Mouse (Mus musculus) megakaryocyte, embryonic 14.5 days (primary cell): Measurements from ENCODE around the gene Hsdl2.

Source experiments
- FLI1 ChIP-seq: IDR thresholded peaks from 2 replicates; pipeline ENCODE4 v1.6.1; 2012; ENCODE audit warnings: low read length, inconsistent platforms, mixed read lengths
- GATA1 ChIP-seq: IDR thresholded peaks from 3 replicates; pipeline ENCODE4 v1.6.1; 2012; ENCODE audit warnings: mixed read lengths, low read length, inconsistent platforms, borderline replicate concordance

DNA sequence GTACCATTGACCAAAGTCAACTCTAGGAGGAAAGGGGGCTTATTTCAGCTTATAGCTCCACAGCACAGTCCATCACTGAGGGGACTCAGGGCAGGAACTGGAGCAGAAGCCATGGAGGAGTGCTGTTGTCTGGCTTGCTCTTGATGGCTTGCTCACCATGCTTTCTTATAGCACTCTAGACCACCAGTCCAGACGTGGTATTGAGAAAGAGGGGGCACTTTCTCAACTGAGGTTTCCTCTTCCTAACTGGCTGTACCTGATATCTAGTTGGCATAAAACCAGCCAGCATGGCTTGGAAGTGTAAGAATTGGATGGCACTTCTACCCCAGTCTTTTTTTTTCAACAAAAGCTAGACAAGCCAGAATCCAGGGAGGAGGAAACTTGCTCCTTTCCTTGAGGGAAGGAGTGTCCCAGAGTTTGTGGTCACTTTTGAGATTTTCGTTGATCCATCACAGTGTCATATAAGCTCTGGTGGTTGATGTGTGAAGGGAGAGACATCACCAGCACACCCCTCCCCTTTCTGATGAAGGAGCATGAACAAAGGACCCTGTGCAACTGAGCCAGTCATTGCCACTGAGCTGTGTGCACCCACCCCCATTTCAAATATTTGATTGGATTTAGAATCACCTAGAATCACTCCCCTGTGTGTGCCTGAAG is 6.0 kb downstream of the Hsdl2 start:
- TF ChIP-seq GATA1 (no peak), FLI1 (no peak)
